Mouse (Mus musculus) heart, postnatal 0 days (tissue): ENCODE data around the gene Cux2.

ENCODE experiments used
- CTCF ChIP-seq: IDR thresholded peaks from 2 replicates; pipeline ENCODE4 v1.5.1; 2016; ENCODE audit warnings: antibody characterized with exemption, control low read depth, low read depth
- EP300 ChIP-seq: IDR thresholded peaks from 2 replicates; pipeline ENCODE4 v1.6.1; 2016; ENCODE audit warnings: antibody characterized with exemption, low read depth

DNA sequence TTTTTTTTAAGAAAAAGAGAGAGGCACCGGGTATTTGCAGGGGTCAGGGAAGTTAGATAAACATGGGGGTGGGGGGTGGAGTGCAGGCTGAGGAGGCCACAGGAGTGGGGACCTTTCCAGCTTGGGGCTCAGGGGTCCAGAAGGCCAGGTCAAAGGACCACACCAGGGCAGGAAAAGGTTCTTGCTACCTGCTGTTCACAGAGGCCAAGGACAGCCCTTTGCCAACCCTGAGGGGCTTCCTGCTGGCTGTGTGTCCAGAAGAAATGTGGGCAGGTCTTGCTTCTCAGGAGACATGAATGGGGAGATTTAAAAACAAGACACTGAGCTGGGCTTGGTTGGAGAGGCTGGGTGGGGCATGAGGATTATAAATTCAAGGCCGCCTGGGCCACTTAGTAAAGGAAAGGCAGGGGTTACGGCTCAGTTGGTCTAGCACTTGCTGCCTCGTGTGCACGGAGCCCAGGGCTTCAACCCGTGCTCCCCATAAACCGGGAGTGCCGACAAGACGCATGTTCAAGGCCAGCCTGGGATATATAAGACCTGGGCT lies 160.0 kb downstream of the Cux2 start:
- TF ChIP-seq CTCF (no peak), EP300 (no peak)
